Mouse (Mus musculus): ENCODE measurements around the gene Bcl2a1b.
"Not testable (repeated sequence)": the region's sequence is repeated elsewhere in the genome, so short reads cannot be mapped to it uniquely, and the experiment has no call there.

Bcl2a1b gene

GRCm38 (mm10) chr9:89240516-89241019 is 41.6 kb downstream of the Bcl2a1b start:
- not testable (repeated sequence) for DNase-seq (ENCODE audit: low spot score in 2 of 2)

- DNase-seq (ENCODE audit: low spot score in 2 of 2) = no peak
These were observed 54.4 kb downstream of the Bcl2a1b start for GRCm38 (mm10) chr9:89253400-89253799.

GRCm38 (mm10) chr9:89256556-89257335 is 57.7 kb downstream of the Bcl2a1b start:
- no peak for DNase-seq (ENCODE audit: low spot score in 2 of 2)
